Mouse (Mus musculus) cerebellum, adult 9-10 months (tissue): ENCODE results near the gene Gpr108.

Experiments used
- DNase-seq: peaks from one replicate; pipeline ENCODE4 v3.0.0; 2022

The Gpr108 gene

GRCm38 (mm10) chr17:57243650-57244370, 4.4 kb downstream of the Gpr108 start:
- DNase-seq, result no peak

- DNase-seq, result no peak
These were observed 11.1 kb downstream of the Gpr108 start for GRCm38 (mm10) chr17:57237181-57237580.

- DNase-seq, result no peak
These were observed 12.4 kb downstream of the Gpr108 start for GRCm38 (mm10) chr17:57235803-57236202.

GRCm38 (mm10) chr17:57234254-57234928, 13.9 kb downstream of the Gpr108 start:
- DNase-seq, result no peak

- no peak for DNase-seq
These were observed 15.2 kb downstream of the Gpr108 start for GRCm38 (mm10) chr17:57233038-57233437.

- DNase-seq, result no peak
These were observed 16.0 kb downstream of the Gpr108 start for GRCm38 (mm10) chr17:57232200-57232599.

DNA sequence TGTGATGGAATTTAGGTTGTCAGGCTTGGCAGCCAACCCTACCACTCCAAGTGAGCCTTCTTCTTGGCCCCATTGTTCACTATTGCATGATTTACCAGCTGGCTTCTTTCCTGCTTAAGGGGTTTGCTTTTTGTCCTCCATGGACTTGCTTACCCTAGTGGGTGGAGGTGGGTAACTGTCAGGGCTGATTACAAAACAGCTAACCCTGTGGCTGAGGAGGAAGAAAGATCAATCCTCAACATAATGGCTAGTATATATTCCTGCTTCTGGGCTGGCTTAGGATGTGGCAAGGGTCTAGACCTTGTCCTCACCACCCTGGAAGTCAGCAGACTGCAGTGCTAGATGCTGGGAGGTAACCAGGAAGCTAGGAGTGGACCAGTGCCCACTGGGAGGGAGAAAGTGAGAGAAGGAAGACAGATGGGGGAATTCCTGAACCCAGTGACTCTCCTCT, 16.9 kb downstream of the Gpr108 start:
- DNase-seq, result no peak

- no peak for DNase-seq
These were observed 17.5 kb downstream of the Gpr108 start for GRCm38 (mm10) chr17:57230728-57231125.

DNA sequence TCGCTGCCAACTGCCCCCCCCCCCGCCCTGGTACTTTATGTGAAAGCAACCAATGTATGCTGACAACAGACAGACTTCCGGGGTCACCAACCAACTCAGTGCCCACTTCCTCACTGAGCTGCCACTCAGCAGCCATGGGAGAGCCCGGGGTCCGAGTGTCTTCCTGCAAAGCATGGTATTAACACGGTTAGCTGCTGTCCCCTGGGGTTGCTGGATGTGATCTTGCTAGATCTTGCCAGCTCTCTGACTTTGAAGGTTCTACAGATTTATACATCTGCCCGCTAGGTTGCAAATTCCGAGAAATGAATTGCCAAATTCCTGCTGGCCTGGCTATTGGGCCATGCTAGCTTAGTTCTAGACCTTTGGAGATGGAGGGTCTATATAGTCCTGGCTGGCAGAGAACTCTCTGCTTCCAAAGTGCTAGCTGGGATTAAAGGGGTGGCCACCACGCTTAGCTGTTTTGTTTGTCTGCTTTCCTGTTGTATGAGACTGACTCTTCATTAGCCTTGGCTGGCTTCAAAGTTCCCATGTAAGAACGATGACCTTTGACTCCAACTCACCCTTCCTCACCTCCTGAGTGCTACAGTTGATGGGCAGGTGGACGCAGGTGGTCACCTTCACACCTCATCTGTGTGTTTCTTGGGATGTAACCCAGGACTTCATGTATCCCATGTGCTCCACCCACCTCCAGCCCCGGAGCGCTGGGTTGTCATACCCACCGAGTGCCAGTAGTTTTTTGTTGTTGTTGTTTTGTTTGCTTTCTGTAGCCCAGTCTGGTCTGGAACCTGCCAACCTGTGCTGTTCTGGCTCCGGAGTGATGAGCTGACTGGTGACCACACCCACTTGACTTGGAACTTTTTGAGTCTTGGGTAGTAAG, 18.2 kb downstream of the Gpr108 start:
- DNase-seq, result no peak

GRCm38 (mm10) chr17:57228873-57229272, 19.4 kb downstream of the Gpr108 start:
- no peak for DNase-seq

DNA sequence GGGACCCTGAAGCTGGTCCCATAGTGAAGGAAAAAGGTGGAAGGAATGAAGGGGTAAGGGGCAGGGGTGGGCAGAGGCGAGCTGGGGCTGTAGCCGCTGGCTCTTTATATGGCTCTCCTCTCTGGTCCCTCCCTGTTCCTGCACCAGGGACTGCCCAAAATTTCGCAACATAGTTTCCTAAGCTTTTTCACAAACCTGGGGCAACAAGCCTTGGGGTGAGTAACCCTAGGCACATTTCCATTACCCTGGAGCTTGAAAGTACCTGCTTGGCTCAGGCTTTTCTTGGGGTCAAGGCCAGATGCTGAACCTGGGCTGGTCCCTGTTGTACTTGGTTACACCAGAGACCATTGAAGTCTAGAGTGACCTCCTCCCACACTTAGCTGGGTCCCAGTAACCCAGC, 20.2 kb downstream of the Gpr108 start, which contains the start of gene C3:
Gene C3, minus strand, starts transcription at position 123 of the 400 bp plus-strand sequence.
- no peak for DNase-seq

GRCm38 (mm10) chr17:57227468-57227867, 20.8 kb downstream of the Gpr108 start:
- DNase-seq, result no peak

DNA sequence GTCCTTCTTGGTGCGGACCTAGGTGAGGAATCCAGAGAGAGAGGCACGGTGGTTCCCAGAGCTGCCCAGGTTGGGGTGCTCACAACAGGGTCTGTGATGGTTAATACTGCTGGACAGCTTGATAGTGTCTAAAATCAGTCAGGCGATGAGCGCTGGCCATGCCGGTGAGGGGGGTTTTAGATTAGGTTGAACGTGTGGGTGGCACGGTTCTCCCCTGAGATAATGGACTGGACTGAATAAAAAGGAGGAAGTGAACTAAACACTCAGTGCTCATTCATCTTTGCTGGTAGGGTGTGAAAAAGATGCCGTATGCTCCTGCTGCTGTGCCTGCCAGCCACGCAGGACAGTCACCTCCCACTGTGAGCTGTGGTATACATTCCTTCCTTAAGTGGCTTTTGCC, 24.9 kb downstream of the Gpr108 start:
- no peak for DNase-seq

GRCm38 (mm10) chr17:57221911-57222310, 26.3 kb downstream of the Gpr108 start:
- no peak for DNase-seq

- no peak for DNase-seq
These were observed 28.4 kb downstream of the Gpr108 start for GRCm38 (mm10) chr17:57219884-57220207.

GRCm38 (mm10) chr17:57219167-57219883, 28.9 kb downstream of the Gpr108 start:
- DNase-seq, result peak; percentile 49

DNA sequence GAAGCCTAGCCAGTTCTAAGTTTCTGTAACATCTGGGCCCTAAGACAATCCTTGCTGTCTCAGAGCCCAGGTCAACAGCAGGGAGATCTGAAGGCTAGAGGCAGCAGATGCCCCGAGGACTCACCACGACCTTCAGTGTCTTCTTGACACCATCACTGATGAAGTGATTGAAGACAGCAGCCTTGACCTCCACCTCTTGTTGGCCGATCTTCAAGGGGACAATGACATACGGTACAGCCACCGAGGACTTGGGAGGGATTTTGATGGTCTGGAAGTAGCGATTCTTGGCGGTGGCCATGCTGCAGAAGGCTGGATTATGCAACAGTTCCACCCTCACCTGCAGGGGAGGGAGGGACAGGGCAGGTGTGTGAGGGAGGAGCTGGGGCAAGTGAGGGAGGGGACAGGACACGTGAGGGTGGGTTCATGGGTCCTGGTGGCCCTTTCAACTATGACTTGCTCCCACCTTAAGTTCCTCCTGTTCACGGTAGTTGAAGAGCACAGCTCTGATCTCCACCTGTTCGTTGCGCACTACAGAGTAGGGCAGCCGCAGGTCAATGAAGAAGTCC, 29.8 kb downstream of the Gpr108 start:
- no peak for DNase-seq

DNA sequence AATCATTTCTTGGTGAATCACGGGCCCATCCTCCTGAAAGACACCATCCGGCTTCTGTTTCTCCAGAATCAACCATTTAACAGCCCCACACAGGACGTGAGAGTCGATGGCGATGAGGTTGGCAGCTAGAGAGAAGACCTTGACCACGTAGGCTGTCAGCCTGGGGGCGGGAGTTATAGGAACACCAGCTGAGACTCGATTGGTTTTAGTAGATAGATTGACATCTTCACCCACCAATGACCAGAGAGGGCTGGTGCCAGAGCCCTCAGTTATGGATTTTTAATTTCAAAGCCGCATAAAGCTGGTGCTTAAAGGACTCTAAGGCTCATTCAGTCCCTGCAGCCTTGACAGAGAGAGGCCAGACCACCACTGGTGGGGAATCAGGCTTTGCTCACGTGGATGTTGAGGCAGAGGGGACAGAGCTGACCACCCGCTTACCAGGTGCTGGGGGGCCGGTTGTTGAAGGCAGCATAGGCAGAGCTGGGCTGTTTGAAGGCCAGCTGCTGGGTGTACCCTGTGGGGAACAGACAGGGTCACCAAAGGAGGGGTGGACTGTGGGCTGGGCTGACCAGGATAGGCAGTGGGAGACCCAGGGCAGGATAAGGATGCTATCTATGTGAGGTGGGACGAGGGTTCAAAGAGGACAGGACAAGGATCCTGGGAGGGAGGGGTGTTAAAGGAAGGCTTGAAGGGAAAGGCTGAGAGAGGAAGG, 33.4 kb downstream of the Gpr108 start:
- DNase-seq, result no peak

DNA sequence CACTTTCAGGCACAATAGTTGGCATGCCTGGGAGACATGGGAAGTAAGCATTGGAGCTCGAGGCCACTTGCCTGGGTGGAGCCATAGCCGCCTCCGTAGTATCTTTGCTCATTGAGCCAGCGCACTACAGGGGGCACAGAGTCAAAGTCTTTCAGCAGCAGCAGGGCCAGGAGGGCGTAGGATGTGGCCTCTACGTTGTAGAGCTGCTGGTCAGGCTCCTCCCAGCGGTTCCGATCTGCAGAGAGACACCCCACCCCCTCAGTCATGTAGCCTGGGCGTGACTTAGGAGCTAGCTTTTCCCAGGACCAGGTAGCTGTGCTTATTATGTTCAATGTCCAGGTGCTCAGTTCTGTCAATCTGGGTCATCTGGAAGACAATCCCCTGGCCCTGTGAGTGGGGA, 36.7 kb downstream of the Gpr108 start:
- no peak for DNase-seq

DNA sequence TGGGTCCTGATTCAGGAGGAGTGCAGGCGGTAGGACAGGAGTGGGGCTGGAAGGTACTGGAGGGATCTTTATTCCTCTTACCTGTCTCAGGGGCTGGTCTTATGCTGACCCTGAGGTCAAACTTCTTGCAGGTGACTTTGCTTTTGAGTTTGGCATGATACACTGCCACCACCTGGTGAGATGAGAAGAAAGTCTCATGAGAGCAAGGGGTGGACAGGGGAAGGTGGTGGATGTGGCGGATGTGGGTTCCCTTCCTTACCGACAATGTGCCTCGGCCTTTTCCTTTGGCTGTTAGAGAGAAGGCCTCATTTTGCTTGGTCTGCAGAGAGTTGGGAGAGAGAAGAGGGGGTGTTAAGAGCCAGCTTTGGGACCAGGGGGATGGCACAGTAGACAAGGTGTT, 38.9 kb downstream of the Gpr108 start:
- no peak for DNase-seq

- DNase-seq, result no peak
These were observed 40.3 kb downstream of the Gpr108 start for GRCm38 (mm10) chr17:57207938-57208337.
